Mouse (Mus musculus) frontal cortex, postnatal 36 days (tissue): ENCODE results near the gene Megf11.
A peak's percentile ranks its signal among the peaks of the same experiment; 100 is the strongest.
"Not testable (repeated sequence)": the region's sequence is repeated elsewhere in the genome, so short reads cannot be mapped to it uniquely, and the experiment has no call there.

Experiments used
- DNase-seq, 2 experiments: peaks; one replicate each; pipeline ENCODE4 v3.0.0; 2022; ENCODE audit warnings: low spot score in 2 of 2

The Megf11 gene

DNA sequence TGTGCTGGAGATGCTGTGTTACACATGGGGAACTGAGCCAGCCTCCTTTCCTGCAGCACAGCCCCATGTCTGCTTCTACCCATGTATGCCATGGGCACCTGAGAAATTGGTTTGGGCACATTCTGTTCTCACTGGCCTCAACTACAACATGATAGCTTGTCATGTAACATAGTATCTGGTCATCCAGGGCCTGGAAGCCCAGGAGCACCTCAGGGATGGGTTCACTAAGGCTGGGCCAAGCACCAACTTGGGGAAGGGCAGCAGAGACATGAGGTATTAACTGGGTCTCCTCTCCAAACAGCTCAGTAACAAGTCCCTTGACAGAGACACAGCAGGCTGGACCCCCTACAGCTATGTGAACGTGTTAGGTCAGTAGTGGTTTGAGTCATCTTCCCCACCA is 311.6 kb downstream of the Megf11 start:
- DNase-seq: no peak

DNA sequence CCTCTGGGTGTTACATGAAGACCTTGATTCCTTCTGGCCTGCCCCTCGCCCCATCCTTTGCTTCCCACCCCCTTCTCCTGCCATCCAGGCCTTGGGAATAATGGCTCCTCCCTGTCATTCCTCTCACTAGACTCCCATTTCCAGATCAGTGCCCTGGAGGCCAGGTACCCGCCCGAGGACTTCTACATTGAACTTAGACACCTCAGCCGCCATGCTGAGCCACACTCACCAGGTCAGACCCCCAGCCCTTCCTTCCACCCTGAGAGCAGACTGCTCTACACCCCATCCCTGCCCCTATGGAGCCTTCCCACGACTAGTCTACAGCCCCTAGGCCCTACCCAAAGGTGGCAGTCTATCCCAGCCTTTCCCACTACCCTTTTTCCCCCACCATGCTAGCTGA is 312.3 kb downstream of the Megf11 start:
- no peak for DNase-seq

DNA sequence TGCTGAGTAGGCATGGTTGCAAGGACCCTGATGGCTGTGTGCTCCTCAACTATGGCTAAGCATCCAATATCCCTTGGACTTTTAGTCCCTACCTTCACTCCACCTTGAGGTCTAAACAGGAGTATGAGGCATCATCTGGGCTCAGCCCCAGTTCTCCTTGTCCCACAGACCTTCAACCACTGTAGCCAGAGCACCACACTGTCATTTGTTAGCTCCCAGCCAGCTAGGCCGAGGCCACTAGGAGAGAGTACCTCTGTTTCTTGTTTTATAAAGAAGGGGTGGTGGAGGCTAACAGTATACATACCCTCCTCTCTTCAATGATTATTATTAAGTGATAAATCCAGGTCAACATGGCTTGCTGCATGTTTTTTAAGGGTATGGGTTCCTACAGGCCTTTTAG is 313.2 kb downstream of the Megf11 start:
- DNase-seq: no peak

DNA sequence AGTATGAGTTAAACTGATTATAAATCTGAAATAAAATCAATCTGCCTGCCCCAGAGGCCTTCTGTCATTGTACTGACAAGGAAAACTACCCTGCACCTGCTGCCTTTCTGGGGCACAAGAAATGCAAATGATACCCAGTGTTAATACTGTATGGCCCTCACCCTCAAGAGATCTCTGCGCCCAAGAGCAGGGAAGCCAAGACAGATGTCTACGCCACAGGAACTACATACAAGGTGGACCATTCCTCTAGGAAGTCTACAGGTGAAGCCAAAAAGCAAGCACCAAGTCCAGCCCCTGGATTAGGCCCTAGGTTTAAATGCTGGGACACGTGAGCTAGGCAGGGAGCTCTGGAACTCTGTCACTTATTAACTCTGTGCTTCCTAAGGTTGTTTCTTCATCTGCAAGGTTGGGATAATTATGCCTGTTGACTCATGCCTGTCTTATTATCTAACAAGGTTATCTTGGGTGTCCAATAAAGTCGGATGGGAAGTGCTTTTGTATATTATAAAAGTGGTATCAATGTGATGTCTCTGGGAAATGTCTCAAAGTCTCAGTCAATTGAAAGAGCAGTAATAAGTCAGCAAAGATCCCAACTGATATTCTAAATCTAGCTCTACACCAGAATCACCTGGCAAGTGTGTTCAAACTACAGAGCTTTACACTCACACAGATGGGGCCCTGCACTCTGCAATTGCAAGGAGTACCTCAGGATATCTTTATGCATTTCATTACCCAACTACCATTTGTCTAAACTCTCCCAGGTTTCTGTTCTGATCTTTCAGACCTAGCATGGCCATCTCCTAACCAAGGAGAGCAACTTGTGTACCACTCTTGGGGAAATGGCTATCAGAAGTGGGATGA is 315.3 kb downstream of the Megf11 start:
- no peak for DNase-seq

DNA sequence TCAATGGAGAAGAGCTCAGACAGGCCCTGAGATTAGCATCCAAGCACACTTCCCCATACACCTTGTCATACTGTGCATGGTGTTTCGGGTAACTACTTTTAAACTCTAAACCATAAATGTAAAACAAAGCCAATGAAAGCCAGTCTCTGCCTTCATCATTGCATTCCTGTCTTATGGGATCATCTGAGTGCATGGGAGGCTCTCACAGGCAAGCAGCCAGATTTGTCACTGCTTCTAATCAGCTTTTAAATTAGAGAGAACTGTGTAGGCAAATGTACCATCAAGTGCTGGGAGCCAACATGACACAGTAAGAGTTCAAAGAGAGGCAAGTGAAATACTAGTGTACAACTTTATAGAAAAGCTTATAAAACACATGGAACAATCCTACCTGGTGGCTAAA is 316.2 kb downstream of the Megf11 start:
- peak; percentile 29 to 49 for DNase-seq

DNA sequence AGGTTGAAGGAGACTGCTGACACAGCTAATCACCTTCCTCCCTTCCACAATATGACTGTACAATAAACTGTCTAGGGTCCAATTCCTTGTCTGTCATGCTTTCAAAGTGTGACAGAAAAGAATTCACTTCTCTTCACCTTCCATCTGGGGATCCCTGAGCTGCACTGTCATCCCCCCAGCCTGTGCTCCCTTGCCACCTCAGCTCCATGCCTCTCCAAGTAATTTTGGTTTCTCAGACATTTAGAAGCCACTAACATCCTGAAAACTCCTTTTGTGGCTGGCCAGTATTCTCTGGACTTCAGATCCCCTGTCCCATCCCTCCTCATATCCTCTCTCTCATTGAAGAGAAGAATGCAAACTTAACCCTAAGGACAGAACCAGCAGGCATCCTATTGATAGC is 317.0 kb downstream of the Megf11 start:
- DNase-seq: no peak

DNA sequence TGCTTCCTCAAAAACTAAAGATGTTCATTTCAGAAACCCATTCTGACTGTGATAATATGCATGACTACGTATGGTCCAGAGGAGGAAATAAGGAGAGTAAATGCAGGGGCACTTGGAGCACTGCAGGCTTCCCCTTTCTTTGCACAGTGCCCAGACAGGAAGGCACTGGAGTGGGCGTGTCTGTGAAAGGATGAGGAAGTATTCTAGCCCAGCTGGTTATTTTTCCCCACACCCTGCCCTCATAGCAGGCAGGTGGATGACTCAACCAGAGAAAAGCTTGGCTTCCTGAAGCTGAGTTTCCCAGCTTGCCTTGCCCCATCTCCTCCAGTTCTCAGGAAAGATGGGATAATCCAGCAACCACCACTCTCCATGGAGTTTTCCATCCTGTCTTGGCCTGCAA is 317.5 kb downstream of the Megf11 start:
- DNase-seq: peak; percentile 34 to 57

DNA sequence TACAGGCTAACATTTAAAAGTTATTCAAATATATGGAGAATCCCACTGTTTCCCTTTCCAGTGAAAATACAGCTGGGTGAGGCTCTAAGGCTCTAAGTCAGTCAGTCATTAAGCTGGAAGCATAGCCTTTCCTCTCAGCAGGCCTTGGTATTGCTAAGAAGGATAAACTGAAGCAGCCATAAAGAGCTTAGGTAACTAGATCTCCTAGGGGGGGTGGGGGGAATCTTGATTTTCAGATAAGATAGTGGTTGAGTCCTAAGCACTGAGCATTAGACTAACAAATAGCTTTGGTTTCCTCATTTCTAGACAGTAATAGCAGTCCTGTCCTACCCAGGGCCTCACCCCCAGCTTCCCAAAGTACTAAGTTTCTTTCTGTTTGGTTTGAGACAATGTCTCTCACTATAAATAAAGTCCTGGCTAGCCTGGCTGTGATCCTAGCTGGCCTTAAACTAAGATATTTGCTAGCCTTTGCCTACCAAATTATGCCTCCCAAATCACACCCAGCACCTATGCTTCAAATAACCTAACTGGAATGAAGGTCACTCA is 318.1 kb downstream of the Megf11 start:
- DNase-seq: no peak

DNA sequence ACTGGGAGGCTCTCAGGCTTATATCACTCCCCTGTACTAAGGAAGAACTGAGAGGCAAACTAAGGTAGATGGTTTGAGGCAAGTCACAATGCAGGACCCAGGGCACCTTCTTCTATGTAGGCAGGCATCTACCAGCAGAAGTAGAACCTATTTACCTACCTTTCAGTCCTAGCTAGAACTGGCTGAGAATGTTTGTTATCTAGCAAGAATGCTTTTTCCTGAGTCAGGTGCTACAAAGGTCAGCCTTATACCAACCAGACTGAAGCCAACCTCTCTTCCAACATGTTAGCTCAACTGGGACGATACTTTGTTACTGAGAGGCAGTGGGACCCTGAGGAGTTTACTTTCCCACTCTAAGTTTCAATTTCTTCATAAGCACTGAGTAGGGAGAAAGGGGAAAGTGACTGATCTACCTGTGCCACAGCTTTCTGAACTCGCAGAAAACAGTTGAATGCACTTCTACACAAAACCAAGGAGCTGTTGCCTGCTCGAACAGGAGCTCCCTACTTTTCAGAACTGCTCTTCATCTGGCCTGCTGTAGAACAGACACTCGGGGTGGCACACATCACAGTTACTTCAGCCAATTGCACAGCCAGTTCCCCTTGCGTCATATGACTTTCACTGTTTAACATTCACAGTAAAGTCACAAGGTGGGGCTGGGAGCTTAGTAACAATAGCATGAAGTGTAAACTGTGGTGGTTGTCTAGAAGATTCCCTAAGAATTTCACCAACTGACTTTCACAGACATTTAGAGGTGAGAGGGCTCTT is 318.8 kb downstream of the Megf11 start:
- DNase-seq: no peak

DNA sequence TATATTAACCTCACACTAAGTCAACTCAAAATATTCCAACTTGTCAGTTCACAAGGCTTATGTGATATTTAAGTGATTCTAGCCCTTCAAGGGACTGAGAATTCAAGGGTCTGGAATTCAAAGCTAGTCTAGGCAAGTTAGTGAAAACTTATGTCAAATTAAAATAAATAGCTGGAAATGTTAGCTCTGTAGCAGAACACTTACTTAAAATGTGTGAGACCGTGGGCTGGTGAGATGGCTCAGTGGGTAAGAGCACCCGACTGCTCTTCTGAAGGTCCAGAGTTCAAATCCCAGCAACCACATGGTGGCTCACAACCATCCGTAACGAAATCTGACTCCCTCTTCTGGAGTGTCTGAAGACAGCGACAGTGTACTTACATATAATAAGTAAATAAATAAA is 324.9 kb downstream of the Megf11 start:
- DNase-seq: not testable (repeated sequence)

DNA sequence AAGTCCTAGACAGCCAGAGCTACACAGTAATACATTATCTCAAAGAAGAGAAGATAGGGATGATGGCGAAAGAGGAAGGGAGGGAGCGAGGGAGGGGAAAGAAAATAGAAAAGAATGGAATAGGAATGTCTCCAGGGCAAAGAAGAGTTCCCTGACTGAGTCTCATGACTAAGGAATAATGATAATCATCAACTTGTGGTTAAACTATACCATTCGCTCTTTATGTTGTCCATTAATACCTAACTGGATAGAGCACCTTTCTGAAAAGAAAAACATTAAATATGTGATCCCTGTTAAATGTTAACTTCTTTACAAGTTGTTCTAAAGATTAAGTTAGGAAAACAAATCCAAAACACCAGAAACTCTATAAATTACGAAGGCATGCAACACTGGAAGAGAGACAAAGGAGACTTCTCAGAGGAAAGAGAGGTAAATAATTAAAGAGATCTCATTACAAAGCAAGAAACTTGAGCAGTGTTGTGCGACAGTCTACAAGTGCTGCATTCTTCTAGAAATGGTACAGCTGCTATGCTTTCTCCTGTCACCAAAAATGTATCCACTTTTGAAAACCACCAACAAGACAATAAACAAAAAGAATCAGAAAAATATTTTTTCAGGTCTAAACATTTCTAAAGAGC is 334.2 kb downstream of the Megf11 start:
- no peak for DNase-seq

DNA sequence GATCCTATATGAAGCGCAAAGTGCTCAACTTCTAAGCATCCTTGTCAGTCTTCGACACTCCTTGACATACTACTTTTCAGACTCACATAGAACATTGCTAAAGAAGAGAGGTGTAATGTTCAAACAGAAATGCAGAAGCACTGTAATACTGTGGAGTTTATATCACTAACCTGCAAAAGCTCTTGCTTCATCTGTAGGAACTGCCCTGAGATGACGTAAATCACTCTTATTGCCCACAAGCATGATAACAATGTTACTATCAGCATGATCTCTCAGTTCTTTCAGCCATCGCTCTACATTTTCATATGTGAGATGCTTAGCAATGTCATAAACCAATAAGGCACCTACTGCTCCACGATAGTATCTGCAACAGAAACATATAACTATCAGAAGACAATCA is 341.0 kb downstream of the Megf11 start:
- DNase-seq: no peak

DNA sequence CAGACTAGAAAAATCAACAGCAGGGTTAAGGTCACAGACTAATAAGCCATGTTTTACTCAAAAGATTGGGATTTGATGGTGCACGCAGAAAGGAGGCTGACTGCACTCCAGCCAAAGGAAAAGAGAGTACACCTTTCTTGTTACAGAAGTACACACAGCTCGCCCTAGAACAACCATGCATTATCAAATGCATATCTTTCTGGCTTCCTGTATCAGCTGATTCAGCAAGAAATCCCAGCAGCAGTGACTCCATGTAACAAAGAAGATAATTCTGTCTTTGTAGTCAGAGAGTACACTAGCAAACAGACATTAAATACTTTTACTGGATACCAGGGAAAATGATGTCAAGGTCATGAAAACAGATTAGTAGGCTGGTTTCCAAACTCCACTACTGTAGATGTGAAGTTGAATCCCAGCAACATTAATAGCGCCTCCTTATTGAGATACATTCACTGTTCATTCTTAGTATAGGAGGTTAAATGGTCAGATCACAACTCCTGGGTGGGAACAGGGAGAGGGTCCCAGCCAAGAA is 345.7 kb downstream of the Megf11 start:
- DNase-seq: no peak

DNA sequence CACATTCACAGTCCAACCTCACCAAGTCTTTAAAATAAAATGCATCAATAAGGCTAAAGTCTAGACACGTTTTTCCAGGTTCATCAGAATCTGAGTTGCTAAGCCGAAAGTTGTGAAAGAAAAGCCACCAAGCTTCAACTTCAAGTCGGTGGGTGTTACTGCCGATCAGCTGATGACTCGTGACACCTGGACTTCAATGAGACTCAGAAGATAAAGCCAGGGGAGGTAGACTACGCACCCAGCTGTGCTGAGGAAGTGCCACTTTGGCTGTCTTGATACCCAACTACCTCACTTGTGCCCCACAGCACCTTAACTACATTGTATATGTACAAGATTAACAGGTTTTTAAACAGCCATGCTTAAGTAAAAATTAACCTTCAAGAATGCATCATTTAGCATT is 348.7 kb downstream of the Megf11 start:
- DNase-seq: no peak

DNA sequence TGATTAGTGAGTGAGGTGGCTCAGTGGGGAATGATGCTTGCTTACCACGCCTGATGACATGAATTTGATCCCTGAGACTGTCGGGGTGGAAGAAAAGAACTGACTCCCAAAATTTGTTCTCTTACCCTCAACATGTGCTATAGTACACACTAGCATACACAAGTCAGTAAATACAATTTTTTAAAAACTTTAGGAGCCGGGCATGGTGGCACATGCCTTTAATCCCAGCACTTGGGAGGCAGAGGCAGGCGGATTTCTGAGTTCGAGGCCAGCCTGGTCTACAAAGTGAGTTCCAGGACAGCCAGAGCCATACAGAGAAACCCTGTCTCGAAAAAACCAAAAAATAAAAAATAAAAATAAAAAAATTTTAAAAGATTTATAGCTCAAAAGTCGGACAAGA is 349.6 kb downstream of the Megf11 start:
- DNase-seq: not testable (repeated sequence)

DNA sequence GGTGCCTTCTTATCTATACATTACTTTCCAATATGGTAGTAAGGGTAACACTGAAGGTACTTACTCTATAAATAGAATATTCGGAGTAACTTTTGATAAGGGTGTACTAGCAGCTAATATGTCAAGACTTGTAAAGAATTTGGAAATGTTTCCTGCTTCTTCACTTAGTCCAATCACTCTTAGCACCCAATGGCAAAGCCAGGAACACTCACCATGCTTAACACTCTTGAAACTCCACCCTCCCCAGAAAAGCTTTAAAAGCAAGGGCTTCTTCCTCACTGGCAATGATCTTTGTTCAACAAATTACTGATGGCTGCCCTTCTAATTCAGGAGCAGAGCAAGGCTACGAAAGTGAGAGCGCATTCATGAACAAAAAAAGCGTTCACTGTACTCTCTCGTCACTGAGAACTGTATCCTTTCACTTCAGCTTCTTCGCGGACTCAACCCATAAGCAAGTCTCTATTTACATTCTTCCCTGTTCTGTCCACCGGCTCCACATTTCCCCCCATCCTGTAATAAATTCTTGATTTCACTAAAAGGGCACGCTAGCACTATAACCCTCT is 350.7 kb downstream of the Megf11 start:
- DNase-seq: no peak

DNA sequence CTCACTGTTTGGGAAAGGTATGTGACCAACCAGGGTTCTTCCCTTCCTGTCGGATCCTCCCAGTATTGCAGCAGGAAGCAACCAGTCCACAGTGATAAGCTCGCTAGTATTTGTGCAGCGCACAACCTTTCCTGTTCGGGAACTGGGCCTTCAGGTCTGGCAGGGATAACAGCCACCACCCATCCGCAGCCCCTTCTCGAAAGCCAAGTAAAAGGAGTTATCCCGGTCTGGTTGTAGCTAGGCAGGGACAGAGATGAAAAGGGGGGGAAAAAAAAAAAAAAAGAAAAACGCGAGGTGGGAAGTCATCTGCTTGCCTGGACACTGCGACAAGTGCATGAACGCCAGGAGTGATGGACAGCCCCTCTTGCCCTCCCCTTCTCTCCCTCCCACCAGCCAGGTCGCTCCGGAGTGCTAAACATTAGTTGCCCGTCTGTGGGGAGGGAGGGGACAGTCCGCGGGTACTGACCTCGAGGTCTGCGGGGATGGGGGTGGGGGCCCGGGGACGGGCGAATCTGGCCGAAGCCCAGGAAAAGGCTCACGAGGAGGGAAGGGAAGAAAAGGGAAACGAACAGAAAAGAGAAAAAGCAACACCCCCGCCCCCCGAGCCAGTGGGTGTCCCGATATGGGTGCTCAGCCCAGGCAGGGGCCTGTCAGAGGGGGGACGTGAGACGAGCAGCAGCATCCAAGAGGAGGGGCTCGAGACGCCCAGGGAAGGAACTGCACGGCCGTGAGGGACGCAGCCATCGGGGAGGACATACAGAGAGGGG is 351.4 kb downstream of the Megf11 start:
- peak; percentile 33 to 40 for DNase-seq

DNA sequence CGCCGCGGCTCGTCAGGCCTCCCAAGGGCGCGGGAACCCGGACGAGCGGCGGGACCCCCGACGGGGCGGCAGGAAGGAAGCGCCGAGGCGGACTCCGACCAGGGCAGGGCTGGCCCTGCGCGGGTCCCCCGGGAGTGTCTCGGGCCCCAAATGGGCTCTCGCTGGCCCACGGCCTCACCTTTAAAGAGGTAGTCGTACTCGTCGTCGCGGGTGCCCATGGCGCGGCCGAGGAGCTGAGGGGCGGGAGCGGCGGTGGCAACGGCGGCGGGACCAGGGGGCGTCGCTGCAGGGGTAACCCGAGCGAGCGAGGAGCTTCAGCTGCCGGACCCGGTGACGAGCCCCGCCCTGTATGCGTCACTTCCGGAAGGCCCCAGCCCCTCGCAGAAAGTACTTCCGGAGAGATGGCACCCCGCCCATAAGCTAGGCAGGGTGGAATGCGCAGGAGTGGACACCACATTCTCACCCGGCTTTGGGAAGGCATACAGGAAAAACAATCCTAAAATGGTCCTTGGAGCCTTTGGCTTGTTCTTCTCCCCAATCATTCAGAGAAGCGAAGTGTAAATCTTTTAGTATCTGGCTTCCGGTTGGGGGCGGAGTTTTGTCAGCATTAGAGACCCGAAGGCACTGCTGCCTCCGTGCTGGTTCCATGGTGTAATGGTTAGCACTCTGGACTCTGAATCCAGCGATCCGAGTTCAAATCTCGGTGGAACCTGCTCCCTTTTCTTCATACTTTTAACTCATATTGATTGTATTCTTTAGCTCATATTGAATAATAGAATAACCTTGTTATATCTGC is 352.2 kb downstream of the Megf11 start, which contains the start of gene Rab11a:
Gene Rab11a, minus strand, starts transcription at position 353 of the 796 bp plus-strand sequence.
- DNase-seq: peak; percentile 95 to 96

DNA sequence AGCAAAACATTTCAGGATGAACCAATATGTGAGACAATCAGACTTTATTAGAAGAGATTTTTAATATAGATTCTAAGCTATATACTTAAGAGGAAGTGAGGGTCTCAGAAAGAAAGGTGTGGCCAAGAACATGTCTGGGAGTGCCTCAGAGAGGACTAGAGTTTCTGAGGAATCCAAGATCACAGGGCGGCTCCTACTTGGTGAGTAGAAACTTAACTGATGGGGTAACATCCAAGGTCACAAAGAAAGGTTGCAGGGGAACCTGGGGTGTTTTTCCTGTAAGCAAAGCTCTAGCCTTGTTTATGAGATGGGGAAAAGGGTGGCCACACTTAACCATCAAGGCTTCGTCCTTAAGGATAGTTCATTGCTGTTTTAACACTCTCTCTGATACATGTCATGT is 353.6 kb downstream of the Megf11 start:
- DNase-seq: no peak

DNA sequence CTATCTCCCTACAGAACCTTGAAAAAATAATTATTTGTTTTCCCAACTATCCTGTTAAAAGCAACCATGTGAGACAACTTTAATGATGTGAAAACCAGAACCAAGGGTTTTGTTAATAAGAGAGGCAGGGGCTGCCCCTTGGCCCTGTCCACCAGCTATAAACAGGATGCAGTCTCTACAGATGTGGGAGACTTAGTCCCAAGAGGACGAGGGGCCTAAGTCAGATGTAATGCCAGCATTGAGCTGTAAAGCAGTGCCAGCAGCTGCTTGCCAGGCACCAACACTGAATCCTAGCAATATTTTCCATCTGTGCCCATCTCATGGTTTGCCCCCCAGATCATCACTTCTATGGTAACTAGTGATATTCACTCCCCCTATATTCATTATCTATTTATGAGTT is 357.0 kb downstream of the Megf11 start:
- DNase-seq: no peak
